Mouse (Mus musculus): ENCODE measurements at regions not wholly inside any gene's neighbourhood (a gene's known extent, or its start where the extent isn't known, plus 50 kb on each side); places are given as distances from the start of the nearest gene placed in this dataset.

DNA sequence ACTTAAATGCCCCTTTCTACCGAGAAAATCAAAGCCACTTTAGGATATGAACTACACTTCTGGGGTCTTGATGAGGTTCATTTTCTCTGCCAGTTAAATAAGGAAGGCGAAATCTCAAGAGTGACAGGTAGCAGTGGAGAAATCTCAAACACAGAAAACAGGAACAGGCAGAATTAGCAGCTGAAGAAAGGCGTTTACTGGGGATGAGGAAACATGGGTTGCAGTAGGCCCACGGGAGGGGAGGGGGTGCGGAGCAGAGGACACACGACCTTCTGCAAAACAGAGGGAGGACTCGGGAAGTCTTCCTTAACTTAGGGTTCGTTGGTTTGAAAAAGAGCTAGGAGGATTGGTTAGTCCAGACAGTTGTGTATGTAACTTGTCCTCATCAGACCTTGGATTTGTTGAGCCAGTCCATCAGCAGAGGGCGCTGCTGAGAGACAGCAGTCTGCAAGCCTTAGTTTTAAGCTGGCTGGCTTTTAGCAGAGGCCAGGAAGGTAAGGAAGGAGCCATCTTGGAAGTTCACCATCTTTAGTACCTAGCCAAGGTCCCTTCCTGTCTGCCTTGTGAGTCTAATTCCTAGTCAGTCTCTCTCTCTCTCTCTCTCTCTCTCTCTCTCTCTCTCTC lies 204.0 kb downstream of the Usp46 start:
- peak; percentile 69 for DNase-seq
- intact Hi-C loops (cut with DNase I), result no loop called here

- peak; percentile 14 for DNase-seq
- intact Hi-C loops (cut with DNase I), result no loop called here
These were observed 195.4 kb downstream of the Usp46 start for GRCm38 (mm10) chr5:73872641-73873421.

- intact Hi-C loops (cut with DNase I), result no loop called here
- DNase-seq, result no peak
These were observed 193.5 kb downstream of the Usp46 start for GRCm38 (mm10) chr5:73874770-73875169.

- intact Hi-C loops (cut with DNase I), result no loop called here
- DNase-seq, result no peak
These were observed 192.4 kb downstream of the Usp46 start for GRCm38 (mm10) chr5:73875847-73876246.

- intact Hi-C loops (cut with DNase I), result no loop called here
These were observed 187.3 kb downstream of the Usp46 start for GRCm38 (mm10) chr5:73880936-73881335.

DNA sequence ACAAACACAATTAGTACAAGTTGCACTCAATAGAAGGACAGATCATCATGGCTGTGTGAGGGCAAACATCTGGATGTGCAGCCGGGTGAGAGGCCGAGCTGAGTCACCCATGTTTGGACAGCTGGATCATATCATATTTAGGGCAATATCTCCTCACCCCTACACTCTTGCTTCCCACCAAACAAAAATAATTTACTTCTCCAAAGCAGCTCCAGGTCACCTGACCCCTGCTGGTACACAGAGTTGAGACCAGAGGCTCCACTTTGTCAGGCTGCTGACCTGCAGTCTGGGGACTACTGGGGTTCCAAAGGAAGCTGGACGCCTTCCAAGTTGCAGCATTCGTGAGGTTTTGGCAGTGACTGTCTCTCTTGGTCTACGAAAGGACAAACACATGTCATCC lies 186.3 kb downstream of the Usp46 start:
- DNase-seq, result peak; percentile 57
- intact Hi-C loops (cut with DNase I), result no loop called here

More at GRCm38 (mm10) chr5:73880936-73881335, 187.3 kb downstream of the Usp46 start:
- no peak for DNase-seq

- DNase-seq, result peak; percentile 52
- intact Hi-C loops (cut with DNase I), result no loop called here
These were observed 183.2 kb downstream of the Usp46 start for GRCm38 (mm10) chr5:73884998-73885397.

DNA sequence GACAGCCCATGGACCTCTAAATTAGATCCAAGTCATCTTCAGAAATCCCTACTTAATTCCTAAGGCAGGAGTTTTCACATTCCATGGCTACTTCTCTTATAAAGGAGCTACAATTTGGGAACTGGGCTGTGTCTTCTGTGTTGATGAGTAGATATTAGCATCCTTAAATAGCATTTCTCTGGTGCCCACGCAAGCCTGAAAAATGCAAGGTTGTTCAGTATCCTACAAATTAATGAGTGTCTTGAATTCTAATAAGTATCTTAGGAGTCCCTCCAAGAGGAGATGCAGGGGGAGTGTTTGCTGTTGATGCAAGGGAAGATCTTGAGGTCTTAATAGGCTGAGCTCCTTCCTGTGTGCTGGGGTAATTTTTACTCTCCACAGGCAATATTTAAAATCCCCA lies 182.5 kb downstream of the Usp46 start:
- intact Hi-C loops (cut with DNase I), result no loop called here
- no peak for DNase-seq

DNA sequence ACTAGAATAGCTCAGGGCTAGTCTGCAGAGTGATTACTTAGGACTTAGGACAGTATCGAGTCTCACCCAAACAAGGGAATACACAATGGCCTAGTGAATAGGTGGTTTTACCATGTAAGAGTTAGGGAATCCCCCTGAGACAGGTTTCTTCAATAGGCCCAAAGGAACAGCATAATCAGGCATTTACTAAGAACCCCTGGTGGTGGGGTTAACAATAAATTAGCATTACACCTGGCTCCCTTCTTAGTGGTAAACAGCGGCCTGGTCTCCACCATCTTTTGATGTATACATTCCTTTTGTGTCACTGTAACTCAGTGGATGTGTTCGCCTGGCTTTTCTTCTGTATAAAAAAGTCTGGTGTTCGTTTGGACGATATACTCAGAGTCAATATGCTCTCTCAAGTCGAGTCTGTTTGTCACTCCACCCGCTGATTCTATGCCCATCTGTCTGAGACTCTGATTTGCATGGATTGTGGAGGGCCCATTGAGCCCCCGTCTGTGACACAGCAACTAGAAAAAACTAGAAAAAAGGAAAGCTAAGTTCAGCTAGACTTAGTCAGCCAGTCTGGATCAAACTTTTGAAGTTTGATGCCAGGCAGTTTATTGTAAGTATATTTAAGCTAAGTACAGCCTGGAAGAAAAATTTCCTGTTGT lies 180.8 kb downstream of the Usp46 start:
- intact Hi-C loops (cut with DNase I), result no loop called here
- DNase-seq, result no peak

- intact Hi-C loops (cut with DNase I), result no loop called here
- no peak for DNase-seq
These were observed 179.8 kb downstream of the Usp46 start for GRCm38 (mm10) chr5:73888391-73888790.

- no peak for DNase-seq
- intact Hi-C loops (cut with DNase I), result no loop called here
These were observed 178.9 kb downstream of the Usp46 start for GRCm38 (mm10) chr5:73889342-73889741.

DNA sequence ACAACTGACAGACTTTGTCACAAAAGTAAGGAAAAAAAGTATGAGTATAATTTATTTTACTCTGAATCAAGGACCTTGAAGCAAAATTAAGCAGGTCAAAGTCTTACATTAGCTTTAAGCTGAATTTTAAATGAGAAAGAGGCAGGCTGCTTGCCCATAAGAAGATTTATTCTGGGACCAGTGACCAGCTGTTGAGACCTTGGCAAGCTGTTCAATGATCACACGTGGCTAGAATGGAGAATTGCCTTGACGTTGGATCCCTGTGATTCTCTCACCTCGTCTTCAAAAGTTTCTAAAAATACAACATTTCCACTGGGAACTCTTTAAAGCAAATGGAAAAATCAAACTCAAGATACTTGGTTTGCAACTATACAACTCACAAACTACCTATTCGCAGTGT lies 177.3 kb downstream of the Usp46 start:
- DNase-seq, result no peak

DNA sequence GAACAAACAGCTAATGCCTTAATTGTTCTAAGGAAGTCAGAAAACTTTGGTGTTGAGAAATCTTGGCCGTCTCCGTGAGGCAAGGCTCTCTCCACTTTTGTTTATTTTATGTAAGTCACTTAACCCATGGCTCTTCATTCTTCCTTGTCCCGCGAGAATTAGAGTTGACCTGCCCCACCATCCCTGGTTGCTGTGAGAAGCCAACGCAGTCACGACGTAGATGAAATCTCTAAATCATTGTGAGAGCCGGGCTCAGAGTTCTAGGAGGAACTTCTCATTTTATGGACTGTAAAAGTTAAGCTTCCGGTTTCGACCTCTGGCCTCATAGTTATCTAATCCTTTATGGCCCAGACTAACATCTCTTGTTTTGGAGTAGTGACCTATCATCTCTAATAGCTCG lies 176.6 kb downstream of the Usp46 start:
- intact Hi-C loops (cut with DNase I), result no loop called here
- no peak for DNase-seq

More for the DNA sequence above, 177.3 kb downstream of the Usp46 start:
- intact Hi-C loops (cut with DNase I), result no loop called here

GRCm38 (mm10) chr5:73892440-73893225 lies 175.6 kb downstream of the Usp46 start:
- intact Hi-C loops (cut with DNase I), result no loop called here
- no peak for DNase-seq

- intact Hi-C loops (cut with DNase I), result no loop called here
- DNase-seq, result no peak
These were observed 173.0 kb downstream of the Usp46 start for GRCm38 (mm10) chr5:73895186-73895585.

DNA sequence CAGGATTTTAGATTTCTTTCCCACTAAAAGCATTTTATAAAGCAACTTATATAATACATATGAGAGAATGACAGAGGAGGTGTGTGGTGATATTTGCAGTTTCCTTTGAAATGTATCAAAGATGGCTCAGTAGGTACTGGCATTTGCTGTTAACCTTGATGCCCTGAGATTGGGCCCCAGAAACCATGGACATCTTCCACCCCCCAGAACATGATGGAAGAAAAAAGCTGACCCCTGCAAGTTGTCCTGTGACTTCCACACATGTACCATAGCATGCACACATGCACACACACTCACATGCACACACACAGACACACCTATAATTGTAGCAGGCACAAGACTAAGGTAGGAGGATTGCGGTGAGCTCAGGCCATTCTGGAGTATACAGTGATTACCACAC lies 171.4 kb downstream of the Usp46 start:
- intact Hi-C loops (cut with DNase I), result no loop called here
- no peak for DNase-seq

DNA sequence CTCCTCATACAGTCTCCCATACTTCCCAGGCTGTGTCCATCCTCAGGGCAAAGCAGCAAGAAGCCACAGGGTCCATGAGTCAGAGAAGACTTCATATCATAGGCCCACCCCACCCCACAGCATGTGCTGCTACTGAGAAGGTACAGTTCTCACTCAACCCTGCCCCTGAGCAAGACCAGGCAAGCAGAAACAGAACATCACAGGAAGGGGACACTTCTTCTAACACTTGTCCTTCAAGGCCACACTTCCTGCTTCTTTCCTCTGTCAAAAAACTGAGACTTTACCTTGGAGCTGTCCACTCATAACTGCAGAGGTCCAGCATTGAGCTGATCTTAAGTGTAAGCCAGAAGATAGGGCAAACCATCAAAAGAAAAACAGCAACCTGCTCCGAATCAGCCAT lies 166.6 kb downstream of the Usp46 start:
- DNase-seq, result no peak
- intact Hi-C loops (cut with DNase I), result no loop called here

- no peak for DNase-seq
- intact Hi-C loops (cut with DNase I), result no loop called here
These were observed 165.6 kb downstream of the Usp46 start for GRCm38 (mm10) chr5:73902470-73903218.

- intact Hi-C loops (cut with DNase I), result no loop called here
- peak; percentile 3 for DNase-seq
These were observed 165.0 kb downstream of the Usp46 start for GRCm38 (mm10) chr5:73903219-73903570.

DNA sequence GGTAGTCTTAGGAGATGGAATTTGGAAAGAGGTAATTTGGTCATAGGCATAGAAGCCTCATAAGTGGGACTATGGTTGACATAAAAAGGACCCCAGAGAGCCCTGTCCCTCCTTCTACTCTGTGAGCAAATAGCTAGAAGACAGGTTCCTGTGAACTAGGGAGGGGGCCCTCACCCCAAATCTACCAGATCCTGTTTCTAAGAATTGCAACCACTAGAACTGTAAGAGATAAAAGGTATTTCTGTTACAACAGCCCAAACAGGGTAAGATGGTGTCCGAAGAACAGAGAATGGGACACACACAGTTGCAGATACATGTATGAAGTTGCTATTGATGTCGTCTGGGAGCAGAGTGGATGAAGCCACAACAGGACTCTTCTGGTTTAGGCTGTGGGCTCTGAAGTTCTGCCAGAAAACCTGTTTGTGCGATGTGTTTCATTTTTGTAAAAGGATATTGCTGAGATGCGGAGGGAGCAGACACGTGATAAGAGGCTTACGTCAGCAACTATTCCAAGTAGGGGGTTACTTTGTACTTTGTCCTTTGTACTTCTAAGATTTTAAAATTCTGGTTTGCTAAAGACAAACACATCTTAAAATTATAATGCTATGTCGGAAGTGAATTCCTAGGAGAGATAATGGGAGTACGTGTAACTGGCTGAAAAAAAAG lies 164.0 kb downstream of the Usp46 start:
- no peak for DNase-seq
- intact Hi-C loops (cut with DNase I), result no loop called here
